Mouse (Mus musculus) layer of hippocampus, adult 8-10 months (tissue): ENCODE measurements around the gene Insl3. TPM values are rescaled to one million over a fixed set of nuclear protein-coding genes. Genes with fewer than 3 reads are reported as not detected.
A peak's percentile ranks its signal among the peaks of the same experiment; 100 is the strongest.
"Not testable (repeated sequence)": the region's sequence is repeated elsewhere in the genome, so short reads cannot be mapped to it uniquely, and the experiment has no call there.

Source experiments
- DNase-seq, 2 experiments: peaks; one replicate each; pipeline ENCODE4 v3.0.0; 2022; ENCODE audit warnings: low spot score in 2 of 2
- total RNA-seq, 4 experiments: library from RNA; stranded (reverse); gene quantifications; 2 replicates each; pipeline ENCODE4 v1.2.4; 2022

Insl3 gene
- total RNA-seq, 4 experiments from 2014 or later, result 2.1 to 6.9 (median 2.6) TPM

DNA sequence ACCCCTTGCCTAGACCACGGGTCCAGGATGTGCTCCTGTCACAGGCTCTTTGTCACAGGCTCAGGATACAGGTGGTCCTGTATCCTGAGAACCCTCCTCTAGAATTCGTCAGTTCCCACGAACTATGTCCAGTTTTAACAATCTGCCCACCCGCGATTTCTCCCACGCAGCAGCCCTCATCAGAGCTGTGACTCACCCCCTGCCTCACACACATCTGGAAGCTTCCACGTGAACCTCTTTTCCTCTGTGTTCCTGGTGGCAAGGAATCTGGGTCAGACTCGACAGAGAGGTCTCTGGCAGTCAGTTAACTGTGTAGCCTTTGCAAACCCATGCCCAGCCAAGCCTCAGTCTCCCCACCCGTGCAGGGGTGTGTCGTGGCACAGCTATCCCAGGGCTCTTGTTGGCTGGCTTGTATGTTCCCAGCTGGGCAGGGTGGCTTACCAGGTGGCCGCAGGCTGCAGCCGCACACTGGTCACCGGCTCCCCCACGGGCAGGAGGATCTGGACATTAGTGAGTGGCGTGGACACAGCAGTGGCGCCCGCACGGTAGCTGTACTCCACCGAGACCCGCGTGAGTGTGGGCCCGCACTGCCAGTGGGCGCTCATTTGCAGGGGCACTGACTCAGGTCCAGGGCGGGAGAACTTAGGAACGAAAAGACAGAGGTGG is 20.3 kb downstream of the Insl3 start:
- DNase-seq, result no peak

DNA sequence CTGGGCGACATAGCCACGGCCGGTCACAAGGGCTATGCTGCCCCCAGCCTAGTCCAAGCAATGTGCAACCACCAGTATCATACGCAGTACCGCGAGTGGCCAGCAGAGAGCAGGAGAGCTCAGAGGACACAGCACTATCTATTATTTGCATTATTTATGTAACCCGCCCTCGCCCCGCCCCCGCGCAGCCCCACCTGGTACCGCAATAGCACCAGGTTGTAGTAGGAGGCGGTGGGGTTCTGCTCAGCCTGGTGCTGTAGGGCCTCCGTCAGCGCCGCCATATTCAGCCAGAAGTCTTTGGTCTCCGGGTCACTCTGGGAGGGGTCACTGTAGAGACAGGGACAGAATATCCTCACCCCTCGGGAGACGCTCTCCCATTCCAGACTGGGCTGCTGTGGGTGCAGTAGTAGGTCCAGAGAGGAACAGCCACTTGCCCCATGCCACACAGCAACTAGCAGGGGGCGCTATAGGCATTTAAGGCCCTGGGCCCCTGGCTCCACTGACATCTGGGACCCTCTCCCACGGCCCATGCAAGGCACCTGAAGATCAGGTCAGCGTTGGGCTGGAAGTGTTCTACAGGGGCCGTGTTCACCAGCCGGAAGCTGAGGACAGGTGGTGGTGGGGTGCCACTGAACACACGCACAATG is 20.9 kb downstream of the Insl3 start:
- peak; percentile 83 to 90 for DNase-seq

DNA sequence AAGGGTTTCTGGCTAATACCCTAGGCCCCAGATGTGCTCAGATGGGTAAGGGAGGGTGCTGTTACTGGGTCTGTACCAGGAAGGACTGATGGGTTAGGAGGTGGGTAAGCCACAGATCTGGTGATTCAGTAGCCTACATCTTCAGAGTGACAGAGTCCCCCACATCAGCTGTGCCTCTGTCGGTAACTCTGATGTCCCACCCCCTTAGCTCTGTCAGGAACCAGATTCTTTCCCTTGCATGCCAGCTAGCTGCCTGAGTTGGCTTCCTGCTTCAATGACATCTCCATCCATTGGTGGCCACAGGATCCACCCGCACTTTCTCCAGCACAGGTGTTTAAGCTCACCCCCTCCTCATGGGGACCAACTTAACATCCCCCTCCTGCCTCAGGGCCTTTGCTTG is 22.6 kb downstream of the Insl3 start:
- no peak for DNase-seq

DNA sequence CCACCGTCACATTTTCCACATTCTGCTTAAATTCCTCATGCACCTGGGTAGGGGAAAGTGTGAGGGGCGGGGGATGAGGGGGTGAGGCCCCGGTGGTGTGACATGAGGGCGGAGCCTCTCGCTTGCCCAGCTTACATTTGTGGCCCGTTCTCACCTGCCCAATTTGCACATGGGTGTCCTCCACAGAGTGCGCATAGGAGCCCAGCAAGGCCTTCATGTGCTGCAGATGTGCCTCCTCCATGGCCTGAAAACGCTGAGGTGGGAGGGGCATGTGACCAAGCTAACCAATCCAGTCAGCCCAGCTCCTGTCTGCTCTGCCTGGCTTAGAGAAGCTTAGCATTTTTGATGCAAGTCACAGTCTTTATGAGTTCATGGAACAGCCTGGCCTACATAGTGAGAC is 26.5 kb downstream of the Insl3 start:
- no peak for DNase-seq

DNA sequence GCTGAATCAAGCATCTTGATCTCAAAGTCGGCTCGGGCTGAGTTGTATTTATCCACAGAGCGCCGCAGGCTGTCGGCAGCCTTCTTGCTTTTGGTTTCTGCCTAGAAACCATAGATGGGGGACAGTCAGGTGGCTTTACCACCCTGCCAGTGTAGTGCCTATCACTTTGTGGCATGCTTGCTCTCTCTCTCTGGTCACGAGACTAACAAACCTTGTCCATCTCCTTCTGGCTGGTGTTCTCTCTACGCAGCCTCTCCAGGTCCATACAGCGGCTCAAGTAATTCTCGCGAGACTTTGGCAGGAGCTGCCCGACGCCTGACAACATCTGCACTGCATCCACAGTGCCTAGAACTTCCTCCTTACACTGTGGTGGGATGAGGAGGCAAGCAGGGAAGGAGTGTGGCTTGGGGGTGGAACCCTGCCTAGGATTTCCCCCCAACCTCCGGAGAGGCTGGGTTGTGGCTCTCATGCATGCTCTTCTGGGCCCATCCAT is 27.6 kb downstream of the Insl3 start:
- no peak for DNase-seq

DNA sequence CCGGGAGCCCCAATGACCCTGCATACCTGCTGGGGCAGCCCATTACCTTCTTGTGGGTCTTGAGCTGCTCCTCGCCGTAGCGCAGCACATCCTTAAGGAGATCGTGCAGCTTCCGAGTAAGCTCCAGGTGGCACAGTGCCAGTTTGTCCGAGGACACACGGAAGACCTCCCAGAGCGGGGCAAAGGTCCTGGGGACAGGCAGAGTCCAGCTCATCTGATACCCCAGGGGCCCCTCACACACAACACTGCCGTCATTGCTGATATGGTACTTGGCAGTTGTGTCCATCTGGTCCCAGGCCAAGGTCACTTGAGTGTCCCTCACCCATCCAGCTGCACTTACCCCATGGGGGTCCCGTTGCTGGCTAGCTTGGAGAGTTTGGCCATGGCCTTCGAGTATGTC is 28.1 kb downstream of the Insl3 start:
- no peak for DNase-seq

DNA sequence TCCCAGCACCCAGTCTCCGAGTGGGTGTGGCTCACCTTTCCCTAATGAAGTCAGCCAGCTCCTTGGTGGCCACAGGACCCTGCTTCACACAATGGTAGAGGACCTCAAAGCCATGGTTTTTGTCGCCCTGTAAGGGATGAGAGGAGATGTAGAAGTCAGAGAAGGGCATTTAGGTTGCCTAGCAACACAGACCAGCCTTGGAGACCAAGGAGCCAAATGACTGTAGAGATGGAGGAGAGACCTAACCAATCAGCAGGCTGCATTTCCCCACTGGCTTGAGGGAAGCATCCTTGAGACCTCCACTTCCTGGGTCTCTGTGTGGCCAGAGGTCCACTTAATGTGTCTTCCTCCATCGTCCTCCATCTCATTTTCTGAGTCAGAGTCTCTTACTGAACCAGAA is 29.2 kb downstream of the Insl3 start:
- peak in 1 of 2 experiments; percentile 5 for DNase-seq

DNA sequence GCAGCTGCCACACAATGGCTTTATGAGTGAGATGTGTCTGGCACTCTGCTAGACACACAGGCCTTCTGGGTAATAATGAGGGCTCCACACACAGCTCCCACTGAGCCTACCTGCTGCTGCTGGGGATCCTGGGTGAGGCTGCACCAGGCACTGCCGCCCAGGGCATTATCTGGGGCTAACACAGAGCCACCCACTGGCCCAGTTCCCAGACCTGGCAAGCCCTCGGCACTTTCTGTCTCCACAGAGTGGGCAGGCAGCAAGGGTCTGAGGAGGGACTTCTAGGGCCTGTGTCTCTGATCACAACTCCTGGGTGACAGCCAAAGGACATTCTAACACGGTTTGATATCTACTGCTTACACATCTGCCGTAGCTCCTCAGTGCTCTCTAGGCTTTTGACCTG is 30.2 kb downstream of the Insl3 start:
- DNase-seq, result peak; percentile 67 to 68

DNA sequence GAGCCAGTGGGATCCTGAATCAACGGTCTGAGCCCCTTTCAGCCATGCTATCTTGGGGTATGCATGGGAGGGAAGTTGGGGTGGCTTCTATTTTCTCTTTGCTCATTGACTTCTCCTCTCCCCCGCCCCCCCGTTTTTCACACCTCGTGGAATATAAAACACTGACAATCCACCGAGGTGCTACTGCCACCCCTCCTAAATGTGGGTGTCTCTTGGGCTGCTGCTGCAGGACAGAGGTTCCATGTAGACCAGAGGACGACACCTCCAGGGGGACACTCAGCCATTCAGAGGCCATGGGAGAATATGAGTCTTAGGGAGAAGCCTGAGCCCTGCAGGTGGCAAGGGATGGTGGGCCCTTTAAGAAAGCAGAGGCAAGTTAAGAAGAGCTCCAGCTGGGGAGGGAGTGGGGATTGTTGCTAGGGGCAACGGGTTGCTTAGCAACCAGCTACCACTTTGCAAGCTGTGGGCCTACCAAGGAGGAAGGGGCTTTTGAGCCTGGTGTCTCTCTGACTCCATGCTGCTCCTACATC is 31.0 kb downstream of the Insl3 start:
- peak; percentile 74 to 76 for DNase-seq

DNA sequence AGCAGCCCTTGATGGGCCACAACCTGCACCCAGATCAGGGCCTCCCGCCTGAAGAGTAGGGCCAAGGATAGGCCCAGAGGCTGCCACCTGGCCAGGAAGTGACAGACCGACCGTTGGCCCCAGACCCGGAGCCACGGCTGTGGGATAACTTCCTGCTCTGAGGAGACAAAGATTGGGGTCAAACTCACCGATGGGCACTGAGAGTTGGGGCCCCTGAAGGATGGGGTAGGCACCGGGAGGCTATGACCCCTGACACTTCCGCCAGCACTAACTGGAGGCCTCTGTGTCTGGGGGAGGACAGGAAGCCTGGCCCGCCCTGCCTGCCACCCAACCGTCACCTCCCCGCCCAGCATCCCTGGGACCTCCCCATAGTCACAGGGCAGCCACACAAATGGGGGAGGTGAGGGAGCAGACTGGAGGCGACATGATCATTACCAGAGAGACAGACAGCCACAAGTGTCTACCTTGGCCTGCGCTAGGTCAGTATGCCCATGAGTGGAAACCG is 34.1 kb downstream of the Insl3 start:
- no peak for DNase-seq

DNA sequence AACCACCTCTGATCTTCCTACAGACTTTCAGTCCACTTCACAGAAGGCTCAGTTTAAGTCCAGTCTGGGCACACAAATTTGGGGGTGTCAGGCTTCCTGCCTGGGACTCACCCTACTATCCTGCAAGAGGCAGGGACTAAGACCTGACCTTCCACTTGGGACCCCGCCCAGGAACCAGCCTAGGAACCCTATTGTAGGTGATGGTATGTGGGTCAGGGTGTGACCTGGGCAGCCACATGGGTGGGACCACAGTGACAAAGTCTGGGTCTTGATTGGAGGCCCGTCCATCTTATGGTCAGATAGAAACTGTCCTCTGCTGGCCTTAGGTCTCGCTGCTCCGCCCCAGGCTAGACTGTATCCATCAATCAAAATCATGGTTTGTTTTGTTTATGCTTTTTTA is 35.4 kb downstream of the Insl3 start:
- DNase-seq, result no peak

DNA sequence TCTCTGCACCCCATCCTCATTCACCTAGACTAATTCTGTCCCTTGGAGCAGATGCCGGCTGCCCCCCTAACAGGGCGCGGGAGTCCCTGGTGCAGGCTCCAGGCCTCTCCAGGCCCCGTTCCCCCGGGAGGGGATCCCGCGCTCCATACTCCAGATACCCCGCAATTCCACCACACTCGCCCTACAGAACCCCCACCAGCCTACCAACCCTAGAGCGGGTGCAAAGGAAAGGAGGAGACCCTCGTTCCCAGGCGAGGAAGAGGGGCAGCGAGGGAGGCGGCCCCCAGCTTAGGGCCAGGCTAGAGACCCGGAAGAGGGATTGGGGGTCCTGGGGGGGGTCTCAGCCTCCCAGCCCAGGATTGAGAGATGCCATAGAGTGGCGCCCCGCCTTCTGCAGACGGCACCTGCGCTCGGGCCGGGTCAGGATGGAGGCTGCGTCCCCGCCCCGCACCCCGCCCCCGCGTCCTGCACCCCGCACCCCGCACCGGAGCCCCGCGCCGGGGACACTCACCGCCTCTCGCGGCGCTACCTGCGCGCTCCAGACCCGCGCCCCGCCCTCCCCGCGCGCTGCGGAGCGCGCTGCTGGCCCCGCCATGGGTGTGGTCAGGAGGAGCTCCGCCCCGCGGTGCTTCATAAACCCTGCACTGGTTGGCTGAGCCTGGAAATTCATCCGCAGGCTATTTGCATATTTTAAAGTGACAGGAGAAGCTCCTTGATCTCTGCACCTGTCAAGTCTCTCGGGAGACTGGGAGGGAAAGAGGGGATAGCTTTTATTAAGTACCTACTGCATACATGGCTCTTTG is 36.3 kb downstream of the Insl3 start, which contains the start of gene Fcho1:
Gene Fcho1 (minus strand): TSS at position 595 of the 803 bp plus-strand sequence.
- peak; percentile 82 to 83 for DNase-seq

DNA sequence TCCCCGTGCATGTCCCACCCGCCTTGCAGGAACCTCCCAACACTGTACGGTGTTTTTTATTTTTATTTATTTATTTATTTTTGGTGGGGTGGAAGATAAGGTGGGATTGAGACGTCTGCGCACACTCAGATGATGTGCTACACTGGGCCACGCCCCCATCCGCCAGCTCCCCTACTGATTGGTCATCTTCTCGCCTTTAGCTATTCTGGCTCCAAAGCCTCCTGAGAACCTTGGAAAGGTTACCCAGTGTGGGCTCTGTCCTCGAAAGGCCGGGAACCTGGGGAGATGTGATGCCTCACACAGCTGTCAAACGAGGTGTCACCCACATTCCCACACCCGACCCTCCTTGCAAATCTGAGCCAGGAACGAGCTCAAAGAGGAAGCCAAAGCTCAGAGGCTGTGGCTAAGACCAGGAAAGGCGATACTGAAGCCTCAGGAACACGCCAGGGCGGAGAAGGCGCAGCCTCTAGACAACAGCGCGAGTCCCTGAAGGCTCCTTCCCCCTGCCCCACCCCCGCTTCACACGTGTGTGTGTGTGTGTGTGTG is 39.3 kb downstream of the Insl3 start:
- DNase-seq, result no peak

DNA sequence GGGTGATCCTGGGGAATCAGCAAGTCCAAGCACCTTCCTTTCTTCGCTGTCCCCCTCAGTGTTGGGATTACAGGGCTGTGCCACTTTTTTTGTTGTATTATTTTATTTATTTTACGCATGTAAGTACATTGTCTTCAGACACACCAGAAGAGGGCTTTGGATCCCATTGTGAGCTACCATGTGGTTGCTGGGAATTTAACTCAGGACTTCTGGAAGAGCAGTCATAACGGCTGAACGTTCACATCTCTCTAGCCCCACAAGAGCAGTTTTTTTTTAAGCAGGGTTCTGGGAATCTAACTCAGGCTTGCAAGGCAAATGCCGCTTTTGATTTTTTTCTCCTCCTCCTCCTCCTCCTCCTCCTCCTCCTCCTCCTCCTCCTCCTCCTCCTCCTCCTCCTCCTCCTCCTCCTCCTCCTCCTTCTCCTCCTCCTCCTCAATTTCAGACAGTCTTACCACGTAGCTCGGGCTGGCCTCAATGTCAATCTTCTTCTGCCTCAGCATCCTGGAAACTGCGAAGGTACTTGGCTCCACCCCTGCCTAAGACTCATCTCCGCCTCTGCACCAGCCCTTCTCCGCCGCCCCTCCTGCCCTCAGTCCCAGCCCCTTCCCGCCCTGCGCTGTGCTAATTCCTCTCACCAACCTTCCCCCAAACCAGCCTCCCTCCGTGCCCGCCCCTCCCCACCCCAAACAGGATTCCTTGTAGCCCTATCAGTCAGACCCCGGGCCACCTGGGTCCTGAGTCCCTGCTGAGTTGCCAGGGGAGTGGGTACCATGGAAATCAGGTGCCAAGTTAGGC is 40.0 kb downstream of the Insl3 start:
- DNase-seq, result no peak

DNA sequence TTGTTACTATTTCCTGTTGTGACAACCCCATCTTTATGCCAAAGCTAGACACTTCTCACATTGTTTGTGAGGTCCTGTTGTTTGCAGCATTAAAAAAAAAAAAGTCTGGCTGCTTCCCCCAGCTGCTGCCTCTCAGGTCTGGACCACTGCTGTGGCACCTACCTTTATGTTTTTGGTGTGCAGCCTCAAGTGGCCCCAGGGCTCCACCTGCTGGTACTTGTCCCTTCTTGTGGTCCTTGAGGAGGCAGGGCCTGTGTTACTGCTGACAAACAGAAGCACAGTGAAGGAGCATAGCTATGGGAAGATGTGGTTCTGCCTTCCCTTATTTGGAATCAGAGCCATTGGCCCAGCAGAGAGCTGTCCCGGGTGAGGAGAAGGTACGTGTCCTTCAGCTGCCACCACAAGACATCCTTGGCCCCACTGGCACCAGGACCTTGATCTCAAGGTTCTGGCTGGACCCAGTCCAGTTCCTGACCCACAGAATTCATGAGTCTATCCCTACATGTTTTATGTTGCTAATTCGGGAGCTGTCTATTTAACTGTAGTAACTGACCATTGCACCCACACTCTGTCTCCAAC is 42.7 kb downstream of the Insl3 start:
- DNase-seq, result no peak

DNA sequence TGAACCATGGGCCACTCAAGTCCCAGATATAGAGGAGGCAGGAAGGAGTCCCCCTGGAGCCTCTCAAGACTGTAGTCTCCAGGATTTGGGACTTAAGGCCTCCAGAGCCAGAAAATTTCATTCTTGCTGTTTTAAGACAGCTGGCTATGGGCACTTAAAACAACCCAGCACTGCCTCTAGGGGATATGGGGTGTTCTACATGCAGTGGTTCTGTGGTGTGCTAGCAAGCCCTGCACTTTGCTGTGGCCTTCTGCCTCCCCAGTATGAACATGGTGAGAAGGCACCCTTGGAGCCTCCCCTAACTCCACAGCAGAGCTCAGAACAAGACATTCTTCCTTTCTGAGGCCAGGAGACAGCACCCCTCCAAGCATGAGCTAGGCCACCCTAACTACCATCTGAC is 49.3 kb downstream of the Insl3 start:
- not testable (repeated sequence) for DNase-seq
